Mouse (Mus musculus): ENCODE measurements at regions not wholly inside any gene's neighbourhood (a gene's known extent, or its start where the extent isn't known, plus 50 kb on each side); places are given as distances from the start of the nearest gene placed in this dataset.
A peak's percentile ranks its signal among the peaks of the same experiment; 100 is the strongest.

- peak; percentile 58 for DNase-seq (ENCODE audit: extremely low spot score, low spot score)
Observed at GRCm38 (mm10) chr12:106479067-106479877, 469.2 kb downstream of the Vrk1 start.

DNA sequence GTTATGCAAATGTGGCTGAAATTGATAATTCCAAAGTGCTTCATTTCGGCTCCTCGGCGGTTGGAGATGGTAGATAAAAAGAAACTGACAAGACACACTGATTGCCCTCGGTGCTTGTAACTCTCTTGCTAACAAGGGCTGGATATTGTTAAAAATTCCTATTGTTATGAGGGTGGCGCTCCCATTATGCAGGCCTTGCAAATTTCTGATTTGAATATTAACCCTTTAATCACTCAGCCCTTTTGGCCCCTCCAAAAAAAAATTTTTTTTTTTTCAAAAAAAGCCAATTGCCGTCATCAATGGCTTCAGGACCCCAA is 469.8 kb downstream of the Vrk1 start:
- no peak for DNase-seq (ENCODE audit: extremely low spot score, low spot score)

- DNase-seq (ENCODE audit: extremely low spot score, low spot score) = no peak
Observed at GRCm38 (mm10) chr12:106480281-106481060, 470.4 kb downstream of the Vrk1 start.

GRCm38 (mm10) chr12:106501622-106502327 is 491.7 kb downstream of the Vrk1 start:
- DNase-seq (ENCODE audit: extremely low spot score, low spot score) = no peak

- no peak for DNase-seq (ENCODE audit: extremely low spot score, low spot score)
Observed at GRCm38 (mm10) chr12:106504285-106504684, 494.3 kb downstream of the Vrk1 start.

GRCm38 (mm10) chr12:106514057-106514456 is 504.0 kb downstream of the Vrk1 start:
- no peak for DNase-seq (ENCODE audit: extremely low spot score, low spot score)

DNA sequence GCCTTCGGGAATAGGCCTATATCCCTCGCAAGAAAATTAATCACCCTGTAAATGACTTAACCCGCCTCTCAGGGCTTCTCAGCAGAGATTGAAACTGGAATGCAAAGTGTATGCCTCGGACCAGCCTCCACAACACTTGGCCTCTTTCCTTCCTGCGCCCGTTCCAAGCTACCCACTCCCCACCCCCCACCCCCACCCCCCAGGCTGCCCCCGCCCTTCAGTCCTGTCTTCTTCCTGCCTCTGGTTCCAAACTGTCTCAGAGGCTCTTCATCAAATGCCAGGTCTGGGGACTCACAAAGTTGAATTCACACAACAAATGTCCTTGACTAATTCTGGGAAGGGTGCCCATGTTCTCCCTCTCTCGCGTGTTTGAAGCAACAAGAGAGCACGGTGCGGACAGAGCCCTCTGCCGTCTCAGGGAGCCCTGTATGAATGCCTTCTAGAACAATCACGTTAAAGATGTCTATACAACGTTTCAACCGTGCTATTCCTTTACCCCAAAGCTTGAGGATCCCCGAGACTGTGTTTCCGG is 505.3 kb downstream of the Vrk1 start:
- DNase-seq (ENCODE audit: extremely low spot score, low spot score) = no peak

GRCm38 (mm10) chr12:106519141-106519540 is 509.1 kb downstream of the Vrk1 start:
- DNase-seq (ENCODE audit: extremely low spot score, low spot score) = no peak

DNA sequence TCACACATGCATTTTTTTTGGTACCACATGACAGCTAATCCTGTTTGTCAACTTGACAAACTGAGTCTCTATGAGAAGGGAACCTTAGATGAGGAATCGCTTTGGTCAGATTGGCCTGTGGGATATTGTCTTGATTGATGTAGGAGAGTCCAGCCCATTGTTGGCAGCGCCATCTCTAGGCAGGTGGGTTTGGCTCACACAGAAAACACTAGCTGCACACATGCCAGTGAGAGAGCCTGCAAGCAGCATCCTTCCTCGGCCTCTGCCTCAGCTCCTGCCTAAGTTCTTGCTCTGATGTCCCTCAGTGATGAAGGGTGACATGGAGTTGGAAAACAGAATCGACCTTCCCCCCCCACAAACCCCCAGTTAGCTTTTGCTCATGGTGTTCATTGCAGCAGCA is 514.4 kb downstream of the Vrk1 start:
- DNase-seq (ENCODE audit: extremely low spot score, low spot score) = no peak

GRCm38 (mm10) chr12:106527116-106527515 is 517.1 kb downstream of the Vrk1 start:
- DNase-seq (ENCODE audit: extremely low spot score, low spot score) = no peak

DNA sequence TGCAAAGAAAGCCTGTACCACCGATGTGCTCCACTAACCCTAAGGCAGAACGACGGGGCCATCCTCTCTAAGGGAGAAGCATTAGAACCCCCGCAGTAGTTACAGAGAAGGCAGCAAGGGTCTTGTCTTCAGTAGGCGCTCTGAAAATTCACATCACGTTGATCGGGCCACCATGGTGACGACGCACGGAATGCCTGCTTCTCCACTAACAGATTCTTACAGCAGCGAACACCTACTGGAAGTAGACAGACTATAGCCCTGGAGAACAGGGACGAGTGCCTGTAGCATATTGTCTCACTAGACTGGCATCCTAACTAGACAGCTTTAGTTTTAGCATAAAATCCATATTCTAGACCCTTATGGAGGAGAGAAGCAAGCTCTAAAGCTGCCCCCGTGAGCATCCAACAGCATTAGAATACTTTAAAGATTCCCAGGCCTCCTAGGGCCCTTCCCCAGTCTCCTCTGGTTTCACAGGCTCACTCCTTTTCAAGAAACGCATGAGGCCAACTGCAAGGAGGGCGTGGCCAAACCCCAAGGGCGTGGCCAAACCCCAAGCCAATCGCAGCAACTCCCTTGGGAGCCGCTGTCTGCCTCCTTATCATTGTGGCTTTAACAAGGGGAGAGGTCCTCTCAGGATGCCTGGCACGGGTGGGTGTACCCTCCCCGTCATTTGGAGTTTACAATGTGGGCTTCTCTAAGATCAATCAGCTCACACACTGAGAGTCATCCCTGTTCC is 517.8 kb downstream of the Vrk1 start:
- peak; percentile 50 for DNase-seq (ENCODE audit: extremely low spot score, low spot score)

DNA sequence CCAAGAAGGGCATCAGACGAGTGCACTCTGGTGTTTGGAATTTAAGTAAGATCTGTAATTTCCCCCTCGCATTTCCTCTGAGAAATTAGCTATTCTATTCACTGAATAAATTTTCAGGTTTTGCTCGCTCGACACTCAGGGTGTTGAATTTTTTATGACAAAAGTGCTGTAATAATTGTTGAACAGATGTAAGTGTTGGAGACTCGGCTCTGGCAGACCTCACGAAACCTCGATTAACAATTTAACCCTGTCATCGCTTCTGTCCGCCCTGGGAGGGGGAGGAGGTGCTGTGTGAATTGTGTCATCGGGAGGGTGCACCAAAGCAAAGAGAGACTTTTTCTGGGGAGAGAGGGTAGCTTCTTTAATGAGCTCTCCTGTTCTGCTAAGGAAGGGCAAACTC is 518.5 kb downstream of the Vrk1 start:
- no peak for DNase-seq (ENCODE audit: extremely low spot score, low spot score)

DNA sequence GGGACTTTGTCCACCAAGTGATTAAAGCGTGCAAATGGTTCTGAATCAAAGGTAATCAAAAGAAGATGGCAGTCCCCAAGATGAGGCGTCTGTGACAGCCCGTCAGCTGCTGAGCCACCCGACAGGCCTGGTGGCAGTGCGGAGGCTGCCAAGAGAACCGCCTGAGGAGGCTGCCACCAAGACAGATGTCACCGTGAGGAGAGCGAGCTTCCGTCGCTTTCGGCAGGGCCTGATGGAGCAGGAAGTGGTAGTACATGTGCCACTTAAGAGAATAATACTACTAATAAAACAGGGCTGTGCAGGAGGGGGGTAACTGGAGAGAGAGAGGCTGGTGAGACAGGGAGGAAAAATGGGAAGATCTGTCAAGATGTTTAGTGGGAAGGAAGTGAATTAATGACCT is 519.1 kb downstream of the Vrk1 start:
- DNase-seq (ENCODE audit: extremely low spot score, low spot score) = no peak

DNA sequence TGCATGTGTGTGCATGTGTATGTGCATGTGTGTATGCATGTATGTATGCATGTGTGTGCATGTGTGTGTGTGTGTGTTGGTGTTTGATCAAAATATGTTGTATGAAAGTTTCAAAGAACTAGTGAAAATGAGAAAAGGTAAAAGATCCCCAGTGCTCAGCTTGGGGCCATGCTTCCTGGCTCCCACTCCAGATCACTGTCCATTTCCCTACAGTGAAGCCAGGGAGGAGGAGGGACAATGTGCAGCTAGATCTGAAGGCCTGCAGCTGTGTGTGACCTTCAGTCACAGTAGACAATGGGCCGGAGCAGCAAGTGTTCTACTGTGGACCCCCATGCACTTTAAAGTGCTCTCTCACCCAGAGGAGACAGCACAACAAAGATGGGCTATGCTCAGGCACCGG is 525.1 kb downstream of the Vrk1 start:
- DNase-seq (ENCODE audit: extremely low spot score, low spot score) = no peak

DNA sequence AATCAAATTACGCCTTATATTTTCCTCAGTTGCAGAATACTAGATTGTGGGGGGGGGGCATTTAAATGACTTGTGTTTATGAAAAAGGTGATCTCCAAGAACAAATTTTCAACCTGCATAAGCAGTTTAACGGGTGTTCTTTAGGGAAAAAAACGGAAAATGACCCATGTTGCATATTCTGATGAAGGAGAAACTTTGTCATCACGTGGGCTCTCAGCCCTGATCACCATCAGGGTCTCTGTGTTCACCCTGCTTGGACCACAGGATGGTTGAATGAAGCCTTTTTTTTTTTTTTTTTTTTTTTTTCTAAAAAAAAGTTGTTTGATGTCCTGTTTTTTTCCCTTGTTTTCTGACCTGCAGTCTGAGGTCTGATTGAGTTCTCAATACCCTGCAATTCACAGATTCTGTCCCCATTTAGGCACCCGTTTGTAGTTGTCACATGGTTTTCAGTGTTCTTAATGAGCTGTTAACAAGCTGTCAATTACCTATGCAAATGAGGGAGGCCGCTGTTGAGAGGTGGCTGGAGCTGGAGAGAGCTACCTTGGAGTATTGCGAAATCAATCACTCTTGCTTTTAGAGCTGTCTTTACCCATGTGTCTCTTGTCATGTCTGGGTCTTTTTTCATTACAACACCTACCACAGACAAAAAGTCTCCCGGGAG is 525.7 kb downstream of the Vrk1 start:
- no peak for DNase-seq (ENCODE audit: extremely low spot score, low spot score)

DNA sequence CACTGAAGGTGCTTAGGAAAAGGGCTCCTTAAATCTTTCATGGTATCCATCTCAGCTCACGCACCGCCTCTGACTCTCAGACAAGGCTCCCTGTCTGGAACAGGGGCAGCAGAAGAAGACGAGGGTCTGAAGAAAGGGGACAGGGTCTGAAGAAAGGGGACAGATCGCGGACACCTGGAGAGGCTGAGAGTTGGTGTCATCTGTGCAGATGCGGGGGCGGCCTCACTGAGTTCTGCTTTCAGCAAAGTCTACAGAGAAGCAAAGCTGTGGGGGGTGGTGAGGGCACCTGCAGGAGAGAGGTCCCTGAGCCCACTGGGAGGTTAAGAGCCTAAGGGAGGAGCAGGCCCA is 526.2 kb downstream of the Vrk1 start:
- no peak for DNase-seq (ENCODE audit: extremely low spot score, low spot score)

DNA sequence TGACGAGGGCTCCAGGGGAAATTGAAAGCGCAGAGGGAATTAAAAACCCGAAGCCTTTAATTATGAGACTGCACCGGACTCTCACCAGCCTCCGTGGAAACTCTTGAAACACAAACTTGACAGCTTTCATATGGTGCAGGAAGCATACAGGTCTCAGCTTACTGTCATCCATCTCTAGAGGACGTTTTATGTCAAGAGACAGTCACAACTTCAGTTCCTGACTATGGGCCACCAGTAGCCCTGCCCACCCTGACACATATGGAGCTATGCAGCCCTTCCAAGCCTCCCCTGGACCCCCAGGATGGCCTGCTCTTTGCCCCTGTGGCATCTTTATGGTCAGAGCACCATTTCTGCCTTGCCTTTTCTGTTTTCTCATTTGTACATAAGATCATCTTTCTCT is 530.0 kb downstream of the Vrk1 start:
- no peak for DNase-seq (ENCODE audit: extremely low spot score, low spot score)

- DNase-seq (ENCODE audit: extremely low spot score, low spot score) = no peak
Observed at GRCm38 (mm10) chr12:106559566-106559965, 549.5 kb downstream of the Vrk1 start.

DNA sequence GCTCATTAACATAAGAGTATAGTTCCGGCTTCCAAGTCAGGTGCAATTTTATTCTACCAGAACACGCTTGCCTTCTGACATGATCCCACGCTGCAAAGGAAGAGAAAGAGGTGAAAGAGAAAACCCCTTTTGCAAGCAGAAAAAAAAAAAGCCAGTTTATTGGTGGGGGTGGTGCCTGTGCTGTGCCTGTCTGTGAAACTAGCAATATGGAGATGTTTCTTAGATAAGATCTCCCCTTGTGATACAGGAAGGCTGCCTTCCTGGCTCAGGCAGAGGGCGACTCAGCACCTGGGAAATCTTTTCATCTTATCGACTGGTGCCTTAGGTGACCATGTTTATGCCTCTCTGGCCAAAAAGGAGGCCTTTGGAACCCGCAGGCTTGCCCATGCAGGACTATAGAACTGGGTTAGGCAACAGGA is 555.2 kb downstream of the Vrk1 start:
- no peak for DNase-seq (ENCODE audit: extremely low spot score, low spot score)

- DNase-seq (ENCODE audit: extremely low spot score, low spot score) = no peak
Observed at GRCm38 (mm10) chr12:106566361-106566760, 556.3 kb downstream of the Vrk1 start.

DNA sequence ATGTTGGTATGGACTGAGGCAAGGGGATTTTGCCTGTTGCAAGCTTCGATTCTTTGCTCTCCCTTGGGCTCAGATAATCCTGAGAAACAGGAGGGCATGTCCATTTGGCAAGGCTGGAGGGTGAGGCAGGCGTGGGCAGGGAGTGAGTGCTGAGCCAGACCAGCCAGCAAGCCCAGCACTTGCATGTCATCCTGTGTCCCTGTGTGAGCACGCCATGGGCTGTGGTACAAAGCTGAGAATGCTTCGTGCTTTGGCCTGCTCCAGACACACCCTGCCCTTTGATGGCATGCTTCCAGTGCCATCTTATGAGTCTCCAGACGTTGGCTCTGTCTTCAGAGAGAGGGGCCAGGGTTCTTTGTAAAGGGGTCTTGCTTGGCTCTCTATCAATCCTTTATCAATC is 557.1 kb downstream of the Vrk1 start:
- no peak for DNase-seq (ENCODE audit: extremely low spot score, low spot score)

Measured in neural tube, embryonic 10.5 days (tissue).